Mouse (Mus musculus): ENCODE measurements around the gene Pkn2. TPM values are rescaled to one million over a fixed set of nuclear protein-coding genes. Genes with fewer than 3 reads are reported as not detected.

The Pkn2 gene
- polyA plus RNA-seq, 1 experiment from 2014 or later = 55.1 TPM

DNA sequence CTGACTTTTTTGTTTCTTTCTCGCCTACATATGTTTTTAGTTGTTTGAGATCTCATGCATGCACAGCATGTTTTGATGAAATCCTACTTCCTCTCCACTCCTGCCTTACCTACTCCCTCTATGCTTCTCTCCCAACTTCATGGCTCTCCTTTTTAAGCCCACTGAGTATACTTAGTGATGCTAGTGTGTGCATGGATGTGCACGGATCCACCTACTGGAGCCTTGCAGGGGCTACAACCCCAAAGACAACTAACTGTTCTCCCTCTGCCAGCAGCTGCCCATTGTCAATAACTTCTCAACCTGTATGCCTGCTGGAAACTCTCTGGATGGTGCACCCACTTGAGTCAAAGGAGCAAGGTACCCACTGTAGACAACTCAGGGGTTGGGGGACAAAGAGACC lies 17.9 kb upstream of the Pkn2 start:
- H3K9ac ChIP-seq (ENCODE audit: low read length) = no peak overlapping the region
- H3K4me3 ChIP-seq (ENCODE audit: low read depth, low read length) = no peak overlapping the region
- DNase-seq (ENCODE audit: low spot score) (no peak), ATAC-seq (replicated peaks; ENCODE audit: low FRiP score) (no peak)
- no peaks in the 10 kb centered on the region for H3K27me3 ChIP-seq (ENCODE audit: control insufficient read depth, insufficient read depth, low read length)
- no peaks in the 10 kb centered on the region for H3K4me1 ChIP-seq (replicated peaks; ENCODE audit: control insufficient read depth, insufficient read depth, low read length)
- 89% methylated on average over 2 of the region's 2 CpGs for WGBS
- no peaks in the 10 kb centered on the region for H3K36me3 ChIP-seq (ENCODE audit: control insufficient read depth, insufficient read depth, low read length)
- H3K9me3 ChIP-seq (ENCODE audit: control insufficient read depth, low read length) = no peaks in the 10 kb centered on the region
- H3K4me2 ChIP-seq (ENCODE audit: low read depth, low read length, severe bottlenecking) = no peak overlapping the region
- no peak overlapping the region for H3K27ac ChIP-seq (ENCODE audit: low read depth, low read length)

DNA sequence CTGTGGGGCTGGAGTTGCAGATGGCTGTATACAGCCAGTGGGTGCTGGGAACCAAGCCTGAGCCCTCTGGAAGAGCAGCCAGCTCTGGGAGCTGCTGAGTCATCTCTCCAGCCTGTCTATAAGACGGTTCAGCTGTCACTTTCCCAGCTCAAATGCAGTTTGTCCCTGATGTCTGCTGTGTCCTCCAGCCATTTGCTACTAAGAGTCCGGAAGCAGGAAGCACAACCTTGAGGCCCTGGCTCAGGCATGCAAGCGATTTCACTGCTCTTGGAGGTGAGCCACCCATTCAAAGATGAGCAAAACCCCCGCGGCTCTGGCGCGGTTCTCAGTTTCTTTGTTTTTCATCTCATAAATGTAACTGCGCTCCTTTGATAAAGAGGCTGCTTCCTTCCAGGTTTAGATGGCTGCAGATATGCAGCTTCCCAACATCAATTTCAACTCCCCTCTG lies 17.2 kb upstream of the Pkn2 start:
- no peaks in the 10 kb centered on the region for H3K9me3 ChIP-seq (ENCODE audit: control insufficient read depth, low read length)
- H3K27ac ChIP-seq (ENCODE audit: low read depth, low read length) = no peak overlapping the region
- no peak overlapping the region for H3K4me2 ChIP-seq (ENCODE audit: low read depth, low read length, severe bottlenecking)
- ATAC-seq (replicated peaks; ENCODE audit: low FRiP score) (no peak), DNase-seq (ENCODE audit: low spot score) (no peak)
- 86% methylated on average over 8 of the region's 8 CpGs for WGBS
- no peak overlapping the region for H3K4me3 ChIP-seq (ENCODE audit: low read depth, low read length)
- H3K36me3 ChIP-seq (ENCODE audit: control insufficient read depth, insufficient read depth, low read length) = no peaks in the 10 kb centered on the region
- no peaks in the 10 kb centered on the region for H3K27me3 ChIP-seq (ENCODE audit: control insufficient read depth, insufficient read depth, low read length)
- H3K9ac ChIP-seq (ENCODE audit: low read length) = no peak overlapping the region
- H3K4me1 ChIP-seq (replicated peaks; ENCODE audit: control insufficient read depth, insufficient read depth, low read length) = no peaks in the 10 kb centered on the region

DNA sequence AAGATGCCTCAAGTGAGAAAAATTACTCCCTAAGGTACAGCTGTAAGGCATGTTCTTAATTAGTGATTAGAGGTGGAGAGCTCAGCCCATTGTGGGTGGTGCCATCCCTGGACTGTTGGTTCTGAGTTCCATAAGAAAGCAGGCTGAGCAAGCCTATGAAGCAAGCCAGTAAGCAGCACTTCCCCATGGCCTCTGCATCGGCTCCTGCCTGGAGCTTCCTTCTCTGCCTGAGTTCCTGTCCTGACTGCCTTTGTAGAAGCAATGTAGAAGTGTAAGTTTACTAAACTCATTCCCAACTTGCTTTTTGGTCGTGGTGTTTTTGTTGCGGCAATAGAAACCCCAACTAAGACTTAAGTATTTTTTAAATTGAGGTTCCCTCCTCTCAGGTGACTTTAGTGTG lies 8.6 kb upstream of the Pkn2 start:
- Histone ChIP-seq H3K4me3 (ENCODE audit: low read depth, low read length) (no peak overlapping the region), H3K36me3 (ENCODE audit: control insufficient read depth, insufficient read depth, low read length) (no peaks in the 10 kb centered on the region), H3K9me3 (ENCODE audit: control insufficient read depth, low read length) (no peaks in the 10 kb centered on the region), H3K9ac (ENCODE audit: low read length) (no peak overlapping the region), H3K4me1 (replicated peaks; ENCODE audit: control insufficient read depth, insufficient read depth, low read length) (no peaks in the 10 kb centered on the region), H3K27me3 (ENCODE audit: control insufficient read depth, insufficient read depth, low read length) (no peaks in the 10 kb centered on the region), H3K27ac (ENCODE audit: low read depth, low read length) (no peak overlapping the region), H3K4me2 (ENCODE audit: low read depth, low read length, severe bottlenecking) (no peak overlapping the region)
- WGBS = 90% methylated on average over 3 of the region's 3 CpGs
- ATAC-seq (replicated peaks; ENCODE audit: low FRiP score) (no peak), DNase-seq (ENCODE audit: low spot score) (no peak)

DNA sequence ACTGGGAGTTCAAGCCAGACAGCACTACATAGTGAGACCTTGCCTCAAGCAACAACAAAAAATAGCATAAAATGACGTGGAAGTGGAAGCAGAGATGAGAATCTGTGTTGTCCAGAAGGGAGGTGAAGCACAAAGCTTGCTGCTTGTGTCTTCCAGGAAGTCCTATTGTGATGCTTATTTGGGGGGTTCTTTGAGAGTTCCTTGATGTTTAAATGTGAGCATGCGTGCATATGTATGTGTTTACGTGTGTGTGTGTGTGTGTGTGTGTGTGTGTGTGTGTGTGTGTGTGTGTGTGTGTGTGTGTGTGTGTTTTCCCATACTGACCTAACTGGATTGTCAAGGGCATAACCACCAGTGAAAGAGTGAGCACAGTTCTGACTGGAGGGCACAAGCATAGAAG lies 5.2 kb upstream of the Pkn2 start:
- H3K4me2 ChIP-seq (ENCODE audit: low read depth, low read length, severe bottlenecking) = no peak overlapping the region
- no peaks in the 10 kb centered on the region for H3K9me3 ChIP-seq (ENCODE audit: control insufficient read depth, low read length)
- H3K27me3 ChIP-seq (ENCODE audit: control insufficient read depth, insufficient read depth, low read length) = no peaks in the 10 kb centered on the region
- no peaks in the 10 kb centered on the region for H3K36me3 ChIP-seq (ENCODE audit: control insufficient read depth, insufficient read depth, low read length)
- WGBS = 78% methylated on average over 3 of the region's 3 CpGs
- DNase-seq (ENCODE audit: low spot score) = no peak
- H3K4me1 ChIP-seq (replicated peaks; ENCODE audit: control insufficient read depth, insufficient read depth, low read length) = no peaks in the 10 kb centered on the region
- H3K4me3 ChIP-seq (ENCODE audit: low read depth, low read length) = no peak overlapping the region
- no peak overlapping the region for H3K27ac ChIP-seq (ENCODE audit: low read depth, low read length)
- no peak for ATAC-seq (replicated peaks; ENCODE audit: low FRiP score)
- H3K9ac ChIP-seq (ENCODE audit: low read length) = no peak overlapping the region

DNA sequence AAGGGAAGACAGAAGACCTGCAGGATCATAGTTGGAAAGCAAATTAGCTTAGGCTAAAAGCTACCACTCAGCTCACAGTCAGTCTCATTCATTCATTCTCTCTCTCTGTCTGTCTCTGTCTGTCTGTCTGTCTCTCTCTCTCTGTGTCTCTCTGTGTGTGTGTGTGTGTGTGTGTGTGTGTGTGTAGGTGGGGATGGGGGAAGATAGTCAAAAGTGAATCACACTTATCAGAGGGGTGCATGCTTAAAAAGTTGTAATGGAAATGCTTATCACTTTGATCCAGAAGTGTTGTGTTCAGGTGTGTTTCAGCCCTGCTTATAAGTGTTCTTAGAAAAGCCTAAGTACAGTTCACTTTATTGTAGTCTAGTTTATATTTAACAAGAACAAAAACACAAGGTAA lies 2.8 kb upstream of the Pkn2 start:
- H3K4me2 ChIP-seq (ENCODE audit: low read depth, low read length, severe bottlenecking) = no peak overlapping the region
- no peaks in the 10 kb centered on the region for H3K9me3 ChIP-seq (ENCODE audit: control insufficient read depth, low read length)
- no peak overlapping the region for H3K9ac ChIP-seq (ENCODE audit: low read length)
- H3K4me1 ChIP-seq (replicated peaks; ENCODE audit: control insufficient read depth, insufficient read depth, low read length) = no peaks in the 10 kb centered on the region
- H3K27me3 ChIP-seq (ENCODE audit: control insufficient read depth, insufficient read depth, low read length) = no peaks in the 10 kb centered on the region
- H3K27ac ChIP-seq (ENCODE audit: low read depth, low read length) = no peak overlapping the region
- no peaks in the 10 kb centered on the region for H3K36me3 ChIP-seq (ENCODE audit: control insufficient read depth, insufficient read depth, low read length)
- DNase-seq (ENCODE audit: low spot score) (no peak), ATAC-seq (replicated peaks; ENCODE audit: low FRiP score) (no peak)
- no peak overlapping the region for H3K4me3 ChIP-seq (ENCODE audit: low read depth, low read length)

DNA sequence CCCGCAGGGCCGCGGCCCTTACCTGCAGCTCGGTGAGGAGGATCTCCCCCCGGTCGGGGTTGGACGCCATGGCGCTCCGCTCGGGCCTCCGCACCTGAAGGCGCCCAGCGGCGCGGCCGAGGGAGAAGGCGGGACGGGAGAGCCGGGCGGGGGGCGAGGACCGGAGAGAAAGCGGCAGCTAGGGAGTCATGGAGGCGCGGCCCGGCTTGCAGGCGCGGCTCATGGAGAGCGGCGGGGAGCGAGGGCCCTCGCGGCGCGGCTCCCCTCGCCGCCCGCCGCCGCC lies 274 bp downstream of the Pkn2 start:
- peak overlapping the region; percentile 99 for H3K4me3 ChIP-seq (ENCODE audit: low read depth, low read length)
- ATAC-seq (replicated peaks; ENCODE audit: low FRiP score) = no peak
- 0 out of 2 replicates have a peak, but pooled peaks cover 2% of the 10 kb centered on the region for H3K4me1 ChIP-seq (replicated peaks; ENCODE audit: control insufficient read depth, insufficient read depth, low read length)

DNA sequence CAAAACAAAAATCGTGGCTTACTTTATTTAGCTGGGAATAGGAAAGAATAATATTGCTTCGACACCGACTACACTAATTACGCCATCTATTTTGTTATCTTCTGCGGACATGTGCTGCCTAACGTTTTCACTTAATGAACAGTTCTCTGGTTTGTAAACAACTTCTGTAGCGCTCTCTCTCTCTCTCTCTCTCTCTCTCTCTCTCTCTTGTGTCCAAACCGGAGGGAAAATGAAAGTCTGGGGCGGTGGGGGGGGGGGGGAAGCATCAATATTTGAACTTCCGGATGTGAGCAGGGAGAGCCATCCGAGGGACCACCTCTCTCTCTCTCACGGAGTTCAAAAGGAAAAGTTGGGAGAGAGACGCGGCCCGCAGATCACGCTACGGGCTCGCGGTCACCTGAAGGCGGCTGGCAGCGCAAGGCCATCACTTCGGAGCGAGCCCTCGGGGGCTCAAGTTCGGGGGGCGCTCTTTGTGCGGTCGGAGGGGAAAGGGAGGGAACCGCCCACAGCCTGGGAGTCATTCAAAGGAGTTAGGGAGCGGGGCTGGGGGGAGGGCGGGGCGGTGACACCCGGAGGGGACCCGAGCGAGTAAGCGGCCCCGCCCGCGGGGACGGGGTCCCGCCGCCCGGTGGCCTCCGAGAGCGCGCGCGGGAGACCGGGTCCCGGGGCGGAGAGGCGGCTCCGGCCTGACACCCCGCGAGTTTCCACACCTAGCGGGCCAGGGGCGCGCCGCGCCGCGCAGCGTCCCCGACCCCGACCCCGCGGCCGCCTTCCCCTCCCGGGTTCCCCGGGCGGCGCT lies 815 bp downstream of the Pkn2 start:
- Histone ChIP-seq H3K4me2 (ENCODE audit: low read depth, low read length, severe bottlenecking) (peak overlapping the region; percentile 49), H3K27me3 (ENCODE audit: control insufficient read depth, insufficient read depth, low read length) (no peaks in the 10 kb centered on the region), H3K9ac (ENCODE audit: low read length) (peak overlapping the region; percentile 93), H3K36me3 (ENCODE audit: control insufficient read depth, insufficient read depth, low read length) (no peaks in the 10 kb centered on the region), H3K4me1 (replicated peaks; ENCODE audit: control insufficient read depth, insufficient read depth, low read length) (0 out of 2 replicates have a peak, but pooled peaks cover 2% of the 10 kb centered on the region), H3K4me3 (ENCODE audit: low read depth, low read length) (peak overlapping the region; percentile 99), H3K9me3 (ENCODE audit: control insufficient read depth, low read length) (no peaks in the 10 kb centered on the region), H3K27ac (ENCODE audit: low read depth, low read length) (peak overlapping the region; percentile 94)
- DNase-seq (ENCODE audit: low spot score) = peak; percentile 85
- WGBS = 0% methylated on average over 45 of the region's 72 CpGs
- ATAC-seq (replicated peaks; ENCODE audit: low FRiP score) = peak; percentile 53

More for the DNA sequence above, 274 bp downstream of the Pkn2 start:
- DNase-seq (ENCODE audit: low spot score) = no peak
- WGBS = under 1% methylated on average over 21 of the region's 40 CpGs
- Histone ChIP-seq H3K4me2 (ENCODE audit: low read depth, low read length, severe bottlenecking) (peak overlapping the region; percentile 49), H3K27ac (ENCODE audit: low read depth, low read length) (peak overlapping the region; percentile 94), H3K36me3 (ENCODE audit: control insufficient read depth, insufficient read depth, low read length) (no peaks in the 10 kb centered on the region), H3K27me3 (ENCODE audit: control insufficient read depth, insufficient read depth, low read length) (no peaks in the 10 kb centered on the region), H3K9ac (ENCODE audit: low read length) (peak overlapping the region; percentile 93), H3K9me3 (ENCODE audit: control insufficient read depth, low read length) (no peaks in the 10 kb centered on the region)

DNA sequence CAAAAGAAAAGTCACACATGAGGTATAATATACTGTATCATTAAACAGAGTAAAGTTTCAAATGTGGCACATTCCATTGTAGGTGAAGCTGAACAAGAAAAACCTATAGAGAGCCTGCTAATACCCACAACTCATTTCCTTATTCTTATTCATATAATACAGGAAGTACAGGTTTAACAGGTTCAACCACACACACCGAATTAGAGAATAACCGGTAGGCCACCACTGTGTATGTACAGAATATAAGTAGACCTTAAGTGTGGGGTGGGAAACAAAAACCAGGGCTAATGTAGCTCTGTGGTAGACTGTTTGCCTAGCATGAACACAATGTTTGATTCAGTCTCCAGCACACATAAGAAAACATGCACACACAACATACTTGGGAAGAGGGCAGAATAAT lies 18.6 kb downstream of the Pkn2 start:
- H3K9me3 ChIP-seq (ENCODE audit: control insufficient read depth, low read length) = no peaks in the 10 kb centered on the region
- H3K9ac ChIP-seq (ENCODE audit: low read length) = no peak overlapping the region
- no peak for DNase-seq (ENCODE audit: low spot score)
- no peaks in the 10 kb centered on the region for H3K4me1 ChIP-seq (replicated peaks; ENCODE audit: control insufficient read depth, insufficient read depth, low read length)
- no peak overlapping the region for H3K4me2 ChIP-seq (ENCODE audit: low read depth, low read length, severe bottlenecking)
- no peak overlapping the region for H3K27ac ChIP-seq (ENCODE audit: low read depth, low read length)
- H3K4me3 ChIP-seq (ENCODE audit: low read depth, low read length) = no peak overlapping the region
- no peak for ATAC-seq (replicated peaks; ENCODE audit: low FRiP score)
- no peaks in the 10 kb centered on the region for H3K36me3 ChIP-seq (ENCODE audit: control insufficient read depth, insufficient read depth, low read length)
- no peaks in the 10 kb centered on the region for H3K27me3 ChIP-seq (ENCODE audit: control insufficient read depth, insufficient read depth, low read length)
- 98% methylated on average over 2 of the region's 2 CpGs for WGBS

DNA sequence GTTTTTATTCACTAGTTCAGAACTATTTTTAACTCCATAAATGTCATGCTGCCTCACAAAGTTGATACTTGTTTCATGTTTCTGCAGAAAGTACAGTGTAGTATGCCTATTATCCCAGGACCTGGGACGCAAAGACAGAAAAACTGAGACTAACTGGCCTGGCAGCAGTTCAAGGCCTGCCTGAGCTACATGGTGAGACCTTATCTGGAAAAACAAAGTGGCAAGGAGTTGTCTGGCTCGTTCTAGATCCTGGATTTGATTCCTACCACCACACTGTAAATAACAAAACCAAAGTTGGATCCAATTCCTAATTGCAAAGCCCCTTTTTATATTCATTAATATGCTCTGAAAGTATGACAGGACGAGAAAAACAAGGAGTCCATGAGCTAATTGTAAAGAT lies 25.0 kb downstream of the Pkn2 start:
- H3K27me3 ChIP-seq (ENCODE audit: control insufficient read depth, insufficient read depth, low read length) = no peaks in the 10 kb centered on the region
- H3K4me3 ChIP-seq (ENCODE audit: low read depth, low read length) = no peak overlapping the region
- H3K9me3 ChIP-seq (ENCODE audit: control insufficient read depth, low read length) = no peaks in the 10 kb centered on the region
- H3K4me2 ChIP-seq (ENCODE audit: low read depth, low read length, severe bottlenecking) = no peak overlapping the region
- WGBS = 80% methylated on average over 3 of the region's 3 CpGs
- H3K9ac ChIP-seq (ENCODE audit: low read length) = no peak overlapping the region
- H3K36me3 ChIP-seq (ENCODE audit: control insufficient read depth, insufficient read depth, low read length) = no peaks in the 10 kb centered on the region
- DNase-seq (ENCODE audit: low spot score) (no peak), ATAC-seq (replicated peaks; ENCODE audit: low FRiP score) (no peak)
- H3K4me1 ChIP-seq (replicated peaks; ENCODE audit: control insufficient read depth, insufficient read depth, low read length) = no peaks in the 10 kb centered on the region
- H3K27ac ChIP-seq (ENCODE audit: low read depth, low read length) = no peak overlapping the region
